Mouse (Mus musculus): ENCODE measurements at regions not wholly inside any gene's neighbourhood (a gene's known extent, or its start where the extent isn't known, plus 50 kb on each side); places are given as distances from the start of the nearest gene placed in this dataset.

- Histone ChIP-seq H3K9ac (no peak overlapping the region), H3K4me3 (no peak overlapping the region), H3K4me1 (no peaks in the 10 kb centered on the region), H3K4me2 (replicated peaks) (no peak overlapping the region), H3K36me3 (no peaks in the 10 kb centered on the region), H3K27ac (no peak overlapping the region), H3K9me3 (no peaks in the 10 kb centered on the region), H3K27me3 (no peaks in the 10 kb centered on the region)
- WGBS = 79% methylated on average over 4 of the region's 4 CpGs
- no peak for ATAC-seq (ENCODE audit: insufficient number of reproducible peaks, insufficient read depth, low FRiP score, low TSS enrichment)
Observed at GRCm38 (mm10) chr17:75892156-75892555, 340.4 kb upstream of the Fam98a start.

- H3K4me2 ChIP-seq (replicated peaks) = no peak overlapping the region
- no peak overlapping the region for H3K4me3 ChIP-seq
- no peaks in the 10 kb centered on the region for H3K36me3 ChIP-seq
- H3K9me3 ChIP-seq = no peaks in the 10 kb centered on the region
- H3K4me1 ChIP-seq = no peaks in the 10 kb centered on the region
- no peak overlapping the region for H3K27ac ChIP-seq
- no peak for ATAC-seq (ENCODE audit: insufficient number of reproducible peaks, insufficient read depth, low FRiP score, low TSS enrichment)
- H3K27me3 ChIP-seq = no peaks in the 10 kb centered on the region
- WGBS = 90% methylated on average over 4 of the region's 4 CpGs
- no peak overlapping the region for H3K9ac ChIP-seq
Observed at GRCm38 (mm10) chr17:75891564-75891963, 339.8 kb upstream of the Fam98a start.

- H3K4me1 ChIP-seq = no peaks in the 10 kb centered on the region
- H3K27ac ChIP-seq = no peak overlapping the region
- H3K9me3 ChIP-seq = no peaks in the 10 kb centered on the region
- H3K36me3 ChIP-seq = no peaks in the 10 kb centered on the region
- 31% methylated on average over 1 of the region's 1 CpGs for WGBS
- H3K27me3 ChIP-seq = no peaks in the 10 kb centered on the region
- H3K4me3 ChIP-seq = no peak overlapping the region
- H3K4me2 ChIP-seq (replicated peaks) = no peak overlapping the region
- no peak overlapping the region for H3K9ac ChIP-seq
- ATAC-seq (ENCODE audit: insufficient number of reproducible peaks, insufficient read depth, low FRiP score, low TSS enrichment) = no peak
Observed at GRCm38 (mm10) chr17:75877848-75878247, 326.1 kb upstream of the Fam98a start.

- ATAC-seq (ENCODE audit: insufficient number of reproducible peaks, insufficient read depth, low FRiP score, low TSS enrichment) = no peak
- 68% methylated on average over 7 of the region's 7 CpGs for WGBS
- Histone ChIP-seq H3K9me3 (no peaks in the 10 kb centered on the region), H3K27ac (no peak overlapping the region), H3K36me3 (no peaks in the 10 kb centered on the region), H3K4me1 (no peaks in the 10 kb centered on the region), H3K4me2 (replicated peaks) (no peak overlapping the region), H3K27me3 (no peaks in the 10 kb centered on the region), H3K4me3 (no peak overlapping the region), H3K9ac (no peak overlapping the region)
Observed at GRCm38 (mm10) chr17:75876895-75877294, 325.1 kb upstream of the Fam98a start.

- ATAC-seq (ENCODE audit: insufficient number of reproducible peaks, insufficient read depth, low FRiP score, low TSS enrichment) = no peak
- Histone ChIP-seq H3K9me3 (no peaks in the 10 kb centered on the region), H3K4me2 (replicated peaks) (no peak overlapping the region), H3K27me3 (no peaks in the 10 kb centered on the region), H3K36me3 (no peaks in the 10 kb centered on the region), H3K9ac (no peak overlapping the region), H3K4me1 (no peaks in the 10 kb centered on the region), H3K27ac (no peak overlapping the region), H3K4me3 (no peak overlapping the region)
- WGBS = 85% methylated on average over 6 of the region's 6 CpGs
Observed at GRCm38 (mm10) chr17:75874535-75874934, 322.8 kb upstream of the Fam98a start.

- Histone ChIP-seq H3K4me1 (no peaks in the 10 kb centered on the region), H3K4me3 (no peak overlapping the region), H3K9ac (no peak overlapping the region), H3K9me3 (no peaks in the 10 kb centered on the region), H3K27ac (no peak overlapping the region), H3K36me3 (no peaks in the 10 kb centered on the region), H3K4me2 (replicated peaks) (no peak overlapping the region), H3K27me3 (no peaks in the 10 kb centered on the region)
- WGBS = 48% methylated on average over 2 of the region's 2 CpGs
- ATAC-seq (ENCODE audit: insufficient number of reproducible peaks, insufficient read depth, low FRiP score, low TSS enrichment) = no peak
Observed at GRCm38 (mm10) chr17:75870492-75870891, 318.7 kb upstream of the Fam98a start.

GRCm38 (mm10) chr17:75857015-75857414 lies 305.3 kb upstream of the Fam98a start:
- WGBS = 68% methylated on average over 8 of the region's 8 CpGs
- H3K4me2 ChIP-seq (replicated peaks) = no peak overlapping the region
- no peak overlapping the region for H3K27ac ChIP-seq
- H3K27me3 ChIP-seq = no peaks in the 10 kb centered on the region
- ATAC-seq (ENCODE audit: insufficient number of reproducible peaks, insufficient read depth, low FRiP score, low TSS enrichment) = no peak
- no peak overlapping the region for H3K9ac ChIP-seq
- no peaks in the 10 kb centered on the region for H3K36me3 ChIP-seq
- H3K9me3 ChIP-seq = no peaks in the 10 kb centered on the region
- H3K4me1 ChIP-seq = no peaks in the 10 kb centered on the region
- H3K4me3 ChIP-seq = no peak overlapping the region

- Histone ChIP-seq H3K4me3 (no peak overlapping the region), H3K4me1 (no peaks in the 10 kb centered on the region), H3K27me3 (no peaks in the 10 kb centered on the region), H3K9ac (no peak overlapping the region), H3K9me3 (no peaks in the 10 kb centered on the region), H3K27ac (no peak overlapping the region), H3K36me3 (no peaks in the 10 kb centered on the region), H3K4me2 (replicated peaks) (no peak overlapping the region)
- ATAC-seq (ENCODE audit: insufficient number of reproducible peaks, insufficient read depth, low FRiP score, low TSS enrichment) = peak; percentile 57; the same call in 1 of the 2 replicates
- WGBS = 69% methylated on average over 12 of the region's 12 CpGs
Observed at GRCm38 (mm10) chr17:75815997-75816626, 264.4 kb upstream of the Fam98a start.

GRCm38 (mm10) chr17:75812163-75812562 lies 260.4 kb upstream of the Fam98a start:
- Histone ChIP-seq H3K9ac (no peak overlapping the region), H3K27me3 (no peaks in the 10 kb centered on the region), H3K9me3 (no peaks in the 10 kb centered on the region), H3K4me1 (no peaks in the 10 kb centered on the region), H3K4me2 (replicated peaks) (no peak overlapping the region), H3K27ac (no peak overlapping the region), H3K4me3 (no peak overlapping the region), H3K36me3 (no peaks in the 10 kb centered on the region)
- 78% methylated on average over 3 of the region's 3 CpGs for WGBS
- no peak for ATAC-seq (ENCODE audit: insufficient number of reproducible peaks, insufficient read depth, low FRiP score, low TSS enrichment)

- no peak overlapping the region for H3K27ac ChIP-seq
- 73% methylated on average over 6 of the region's 6 CpGs for WGBS
- ATAC-seq (ENCODE audit: insufficient number of reproducible peaks, insufficient read depth, low FRiP score, low TSS enrichment) = no peak
- H3K9me3 ChIP-seq = no peaks in the 10 kb centered on the region
- H3K4me2 ChIP-seq (replicated peaks) = no peak overlapping the region
- no peak overlapping the region for H3K9ac ChIP-seq
- no peaks in the 10 kb centered on the region for H3K36me3 ChIP-seq
- H3K4me1 ChIP-seq = no peaks in the 10 kb centered on the region
- no peaks in the 10 kb centered on the region for H3K27me3 ChIP-seq
- no peak overlapping the region for H3K4me3 ChIP-seq
Observed at GRCm38 (mm10) chr17:75808524-75809326, 257.0 kb upstream of the Fam98a start.

- Histone ChIP-seq H3K9me3 (no peaks in the 10 kb centered on the region), H3K4me1 (no peaks in the 10 kb centered on the region), H3K36me3 (no peaks in the 10 kb centered on the region), H3K9ac (no peak overlapping the region), H3K27me3 (no peaks in the 10 kb centered on the region), H3K27ac (no peak overlapping the region), H3K4me2 (replicated peaks) (no peak overlapping the region), H3K4me3 (no peak overlapping the region)
- 69% methylated on average over 1 of the region's 1 CpGs for WGBS
- no peak for ATAC-seq (ENCODE audit: insufficient number of reproducible peaks, insufficient read depth, low FRiP score, low TSS enrichment)
Observed at GRCm38 (mm10) chr17:75808025-75808424, 256.3 kb upstream of the Fam98a start.

GRCm38 (mm10) chr17:75804358-75804757 lies 252.6 kb upstream of the Fam98a start:
- H3K4me3 ChIP-seq = no peak overlapping the region
- H3K4me1 ChIP-seq = no peaks in the 10 kb centered on the region
- H3K4me2 ChIP-seq (replicated peaks) = no peak overlapping the region
- no peaks in the 10 kb centered on the region for H3K36me3 ChIP-seq
- H3K27me3 ChIP-seq = no peaks in the 10 kb centered on the region
- H3K27ac ChIP-seq = no peak overlapping the region
- WGBS = 46% methylated on average over 1 of the region's 1 CpGs
- no peaks in the 10 kb centered on the region for H3K9me3 ChIP-seq
- no peak overlapping the region for H3K9ac ChIP-seq
- no peak for ATAC-seq (ENCODE audit: insufficient number of reproducible peaks, insufficient read depth, low FRiP score, low TSS enrichment)

All from embryonic facial prominence, embryonic 12.5 days (tissue).